Mouse (Mus musculus): ENCODE results near the gene Atp6v0a2.
"Not testable (repeated sequence)": the region's sequence is repeated elsewhere in the genome, so short reads cannot be mapped to it uniquely, and the experiment has no call there.

Atp6v0a2 gene

GRCm38 (mm10) chr5:124628448-124629363, at the start of gene Atp6v0a2:
Gene Atp6v0a2, plus strand, starts transcription at chr5:124628576.
- peak; percentile 93 to 94 for DNase-seq (ENCODE audit: low spot score in 2 of 2)

- peak; percentile 89 to 91 for DNase-seq (ENCODE audit: low spot score in 2 of 2)
These were observed 49.6 kb upstream of the Atp6v0a2 start, which contains the start of the genes Eif2b1 and Gtf2h3 for GRCm38 (mm10) chr5:124578633-124579317. Gene Eif2b1, minus strand, starts transcription at chr5:124579131. Gene Gtf2h3, plus strand, starts transcription at chr5:124579140.

- peak in 1 of 2 experiments; percentile 22 for DNase-seq (ENCODE audit: low spot score in 2 of 2)
These were observed 45.9 kb upstream of the Atp6v0a2 start for GRCm38 (mm10) chr5:124582515-124582914.

- no peak for DNase-seq (ENCODE audit: low spot score in 2 of 2)
These were observed 35.6 kb upstream of the Atp6v0a2 start for GRCm38 (mm10) chr5:124592768-124593167.

GRCm38 (mm10) chr5:124598224-124599174, 29.9 kb upstream of the Atp6v0a2 start:
- DNase-seq (ENCODE audit: low spot score in 2 of 2) = peak; percentile 72 to 80

GRCm38 (mm10) chr5:124599726-124600125, 28.6 kb upstream of the Atp6v0a2 start:
- DNase-seq (ENCODE audit: low spot score in 2 of 2) = not testable (repeated sequence)

- DNase-seq (ENCODE audit: low spot score in 2 of 2) = no peak
These were observed 26.0 kb upstream of the Atp6v0a2 start for GRCm38 (mm10) chr5:124602349-124602748.

GRCm38 (mm10) chr5:124604296-124604695, 24.1 kb upstream of the Atp6v0a2 start:
- no peak for DNase-seq (ENCODE audit: low spot score in 2 of 2)

- DNase-seq (ENCODE audit: low spot score in 2 of 2) = no peak
These were observed 23.2 kb upstream of the Atp6v0a2 start for GRCm38 (mm10) chr5:124605041-124605622.

- no peak for DNase-seq (ENCODE audit: low spot score in 2 of 2)
These were observed 17.4 kb upstream of the Atp6v0a2 start for GRCm38 (mm10) chr5:124610965-124611364.

GRCm38 (mm10) chr5:124614709-124615108, 13.7 kb upstream of the Atp6v0a2 start:
- DNase-seq (ENCODE audit: low spot score in 2 of 2) = peak in 1 of 2 experiments; percentile 19

GRCm38 (mm10) chr5:124618711-124619110, 9.7 kb upstream of the Atp6v0a2 start:
- DNase-seq (ENCODE audit: low spot score in 2 of 2) = no peak

GRCm38 (mm10) chr5:124621362-124621761, 7.0 kb upstream of the Atp6v0a2 start:
- no peak for DNase-seq (ENCODE audit: low spot score in 2 of 2)

GRCm38 (mm10) chr5:124622890-124623289, 5.5 kb upstream of the Atp6v0a2 start:
- no peak for DNase-seq (ENCODE audit: low spot score in 2 of 2)

GRCm38 (mm10) chr5:124624291-124624690, 4.1 kb upstream of the Atp6v0a2 start:
- no peak for DNase-seq (ENCODE audit: low spot score in 2 of 2)

- DNase-seq (ENCODE audit: low spot score in 2 of 2) = no peak
These were observed 1.3 kb downstream of the Atp6v0a2 start for GRCm38 (mm10) chr5:124629641-124630040.

GRCm38 (mm10) chr5:124631685-124632084, 3.3 kb downstream of the Atp6v0a2 start:
- no peak for DNase-seq (ENCODE audit: low spot score in 2 of 2)

GRCm38 (mm10) chr5:124632461-124632860, 4.1 kb downstream of the Atp6v0a2 start:
- no peak for DNase-seq (ENCODE audit: low spot score in 2 of 2)

GRCm38 (mm10) chr5:124633425-124633824, 5.0 kb downstream of the Atp6v0a2 start:
- peak in 1 of 2 experiments; percentile 28 for DNase-seq (ENCODE audit: low spot score in 2 of 2)

- DNase-seq (ENCODE audit: low spot score in 2 of 2) = not testable (repeated sequence)
These were observed 6.7 kb downstream of the Atp6v0a2 start for GRCm38 (mm10) chr5:124635068-124635467.

- DNase-seq (ENCODE audit: low spot score in 2 of 2) = no peak
These were observed 7.8 kb downstream of the Atp6v0a2 start for GRCm38 (mm10) chr5:124636139-124636538.

Data from spleen, postnatal 36 days (tissue).